Mouse (Mus musculus) MEL (cell line): ENCODE results near the gene Gm20509. TPM values are rescaled to one million over a fixed set of nuclear protein-coding genes. Genes with fewer than 3 reads are reported as not detected.

Source experiments
- DNase-seq: peaks from one replicate; pipeline ENCODE4 v3.0.0; 2011; ENCODE audit warnings: low read depth, low spot score
- H3K27ac ChIP-seq: 2 replicates; pipeline ENCODE4 v1.5.1; 2012; ENCODE audit warnings: low read depth, mild to moderate bottlenecking, control low read depth, low read length, moderate library complexity; ENCODE audit not compliant: control insufficient read depth
- H3K27me3 ChIP-seq, 2 experiments: fragments of 150-350 bp in 1 of 2; sonication (generic) in 1 of 2; 2 replicates each; pipeline ENCODE4 v1.6.1; 2012; ENCODE audit warnings: low read length in 2 of 2, mild to moderate bottlenecking in 2 of 2, improper control_type of control experiment in 1 of 2, moderate library complexity in 1 of 2; ENCODE audit not compliant: insufficient read depth in 2 of 2, control insufficient read depth in 1 of 2
- H3K36me3 ChIP-seq, 2 experiments: 2 replicates each; pipeline ENCODE4 v1.6.1; 2012 to 2014; ENCODE audit warnings: low read length in 2 of 2, improper control_type of control experiment in 1 of 2, inconsistent platforms in 1 of 2, mild to moderate bottlenecking in 1 of 2; ENCODE audit not compliant: insufficient read depth in 2 of 2, control insufficient read depth in 1 of 2
- H3K4me1 ChIP-seq, 2 experiments: fragments of 150-350 bp in 1 of 2; sonication (generic) in 1 of 2; 2 replicates each; pipeline ENCODE4 v1.6.1; 2012; ENCODE audit warnings: low read length in 2 of 2, improper control_type of control experiment in 1 of 2, mild to moderate bottlenecking in 1 of 2; ENCODE audit not compliant: insufficient read depth in 2 of 2, control insufficient read depth in 1 of 2
- H3K4me3 ChIP-seq, 2 experiments: fragments of 150-350 bp in 1 of 2; sonication (generic) in 1 of 2; 2 replicates each; pipeline ENCODE4 v1.5.1; 2012; ENCODE audit warnings: low read depth in 2 of 2, low read length in 2 of 2, mild to moderate bottlenecking in 2 of 2, moderate library complexity in 2 of 2, control low read depth in 1 of 2, improper control_type of control experiment in 1 of 2; ENCODE audit not compliant: control insufficient read depth in 1 of 2, insufficient read depth in 1 of 2
- H3K79me2 ChIP-seq: 2 replicates; pipeline ENCODE4 v1.6.1; 2012; ENCODE audit warnings: mild to moderate bottlenecking, low read length, moderate library complexity; ENCODE audit not compliant: control insufficient read depth, poor library complexity, insufficient read depth
- H3K9ac ChIP-seq: 2 replicates; pipeline ENCODE4 v1.6.1; 2012; ENCODE audit warnings: low read depth, mild to moderate bottlenecking, control low read depth, low read length, moderate library complexity; ENCODE audit not compliant: control insufficient read depth, poor library complexity, severe bottlenecking
- H3K9me3 ChIP-seq: fragments of 150-350 bp; sonication (generic); replicated peaks from 2 replicates; pipeline ENCODE4 v1.6.1; 2012; ENCODE audit warnings: mild to moderate bottlenecking, low read length, improper control_type of control experiment, moderate library complexity; ENCODE audit not compliant: insufficient read depth
- BHLHE40 ChIP-seq: IDR thresholded peaks from 2 replicates; pipeline ENCODE4 v1.6.1; 2012; ENCODE audit warnings: low read depth, mild to moderate bottlenecking, inconsistent platforms, low read length, improper control_type of control experiment, borderline replicate concordance
- CHD2 ChIP-seq: IDR thresholded peaks from 2 replicates; pipeline ENCODE4 v1.6.1; 2011; ENCODE audit warnings: low read length, improper control_type of control experiment
- ELF1 ChIP-seq: IDR thresholded peaks from 2 replicates; pipeline ENCODE4 v1.6.1; 2014; ENCODE audit warnings: low read depth, mild to moderate bottlenecking, inconsistent platforms, low read length, improper control_type of control experiment, moderate library complexity
- EP300 ChIP-seq, 2 experiments: IDR thresholded peaks; 2 replicates each; pipeline ENCODE4 v1.6.1; 2011; ENCODE audit warnings: improper control_type of control experiment in 2 of 2, low read length in 2 of 2, low read depth in 1 of 2, mild to moderate bottlenecking in 1 of 2
- ETS1 ChIP-seq: IDR thresholded peaks from 2 replicates; pipeline ENCODE4 v1.6.1; 2012; ENCODE audit warnings: low read depth, mild to moderate bottlenecking, inconsistent platforms, low read length, improper control_type of control experiment, moderate library complexity
- GABPA ChIP-seq: IDR thresholded peaks from 2 replicates; pipeline ENCODE4 v1.6.1; 2012; ENCODE audit warnings: low read depth, mild to moderate bottlenecking, inconsistent platforms, low read length, improper control_type of control experiment, moderate library complexity
- GATA1 ChIP-seq: IDR thresholded peaks from 2 replicates; pipeline ENCODE4 v1.6.1; 2011; ENCODE audit warnings: low read depth, low read length, improper control_type of control experiment
- KAT2A ChIP-seq: conservative IDR thresholded peaks from 2 replicates; pipeline ENCODE4 v1.6.1; 2012; ENCODE audit warnings: low read depth, low read length, improper control_type of control experiment, inconsistent platforms
- MEF2A ChIP-seq: IDR thresholded peaks from 2 replicates; pipeline ENCODE4 v1.6.1; 2014; ENCODE audit warnings: low read depth, mild to moderate bottlenecking, inconsistent platforms, low read length, improper control_type of control experiment; ENCODE audit not compliant: poor library complexity, insufficient replicate concordance, severe bottlenecking; ENCODE audit errors: extremely low read depth
- NELFE ChIP-seq: IDR thresholded peaks from 2 replicates; pipeline ENCODE4 v1.6.1; 2011; ENCODE audit warnings: low read depth, low read length, improper control_type of control experiment
- NRF1 ChIP-seq: IDR thresholded peaks from 2 replicates; pipeline ENCODE4 v1.6.1; 2014; ENCODE audit warnings: low read depth, mild to moderate bottlenecking, inconsistent platforms, low read length, improper control_type of control experiment, moderate library complexity; ENCODE audit not compliant: poor library complexity, insufficient read depth, severe bottlenecking
- POLR2A ChIP-seq, 2 experiments: IDR thresholded peaks; 2 replicates each; pipeline ENCODE4 v1.6.1; 2011 to 2012; ENCODE audit warnings: low read length in 2 of 2, mild to moderate bottlenecking in 2 of 2, control low read depth in 1 of 2, improper control_type of control experiment in 1 of 2, low read depth in 1 of 2, moderate library complexity in 1 of 2; ENCODE audit not compliant: control insufficient read depth in 1 of 2, insufficient read depth in 1 of 2, poor library complexity in 1 of 2
- POLR2AphosphoS2 ChIP-seq: IDR thresholded peaks from 2 replicates; pipeline ENCODE4 v1.6.1; 2011; ENCODE audit warnings: low read length, improper control_type of control experiment
- POLR2AphosphoS5 ChIP-seq: IDR thresholded peaks from 2 replicates; pipeline ENCODE4 v1.6.1; 2012; ENCODE audit warnings: low read depth, borderline replicate concordance, mild to moderate bottlenecking, inconsistent platforms, low read length, moderate library complexity, mixed read lengths
- TAL1 ChIP-seq: IDR thresholded peaks from 2 replicates; pipeline ENCODE4 v1.6.1; 2012; ENCODE audit warnings: mild to moderate bottlenecking, inconsistent platforms, low read length, moderate library complexity, mixed read lengths
- UBTF ChIP-seq: IDR thresholded peaks from 2 replicates; pipeline ENCODE4 v1.6.1; 2012; ENCODE audit warnings: low read depth, mild to moderate bottlenecking, inconsistent platforms, low read length, improper control_type of control experiment, moderate library complexity, borderline replicate concordance; ENCODE audit not compliant: insufficient read depth
- USF1 ChIP-seq: IDR thresholded peaks from 2 replicates; pipeline ENCODE4 v1.6.1; 2014; ENCODE audit warnings: low read depth, mild to moderate bottlenecking, inconsistent platforms, low read length, improper control_type of control experiment, moderate library complexity
- ZKSCAN1 ChIP-seq: IDR thresholded peaks from 2 replicates; pipeline ENCODE4 v1.6.1; 2012; ENCODE audit warnings: low read depth, mild to moderate bottlenecking, inconsistent platforms, low read length, improper control_type of control experiment, moderate library complexity
- ZNF384 ChIP-seq: IDR thresholded peaks from 2 replicates; pipeline ENCODE4 v1.6.1; 2012; ENCODE audit warnings: low read depth, mild to moderate bottlenecking, inconsistent platforms, low read length, improper control_type of control experiment
- polyA plus RNA-seq, 2 experiments: library from polyadenylated mRNA; stranded (reverse) in 1 of 2; unstranded in 1 of 2; fragments of >175 nt in 1 of 2; fragments of >200 nt in 1 of 2; gene quantifications; 2 replicates each; pipeline versions ENCODE4 v1.2.1 to v1.2.4; 2012; ENCODE audit warnings: low replicate concordance in 2 of 2, low read depth in 1 of 2; ENCODE audit not compliant: insufficient read length in 2 of 2, insufficient read depth in 1 of 2, missing spikeins in 1 of 2
- total RNA-seq: library from RNA; depleted of rRNA; stranded (reverse); fragments of 300-350 nt; gene quantifications from 2 replicates; pipeline ENCODE4 v1.2.3, GENCODE M21; 2012; rRNA removed

The Gm20509 gene
- total RNA-seq: not detected in 2 replicates
- not detected for polyA plus RNA-seq

GRCm38 (mm10) chr9:73102181-73102580 lies at the start of gene Gm20509:
Gm20509 (plus strand) TSS chr9:73102470.
- H3K79me2 ChIP-seq: no peaks in the 10 kb centered on the region
- DNase-seq: no peak
- no peaks in the 10 kb centered on the region for H3K9me3 ChIP-seq
- H3K36me3 ChIP-seq: no peaks in the 10 kb centered on the region
- no peak within 1 kb of the TSS for H3K4me3 ChIP-seq
- peaks cover 0 to 2% of the 10 kb centered on the region in 2 experiments; a peak in 2 of 4 replicates for H3K27me3 ChIP-seq
- no peak within 1 kb of the TSS for H3K27ac ChIP-seq
- no peak within 1 kb of the TSS for H3K9ac ChIP-seq
- no peaks in the 10 kb centered on the region for H3K4me1 ChIP-seq
- TF ChIP-seq USF1: no peak
- no peak for TF ChIP-seq MEF2A
- TF ChIP-seq GABPA: no peak
- no peak for TF ChIP-seq UBTF
- TF ChIP-seq ZKSCAN1: no peak
- TF ChIP-seq BHLHE40: no peak
- TF ChIP-seq POLR2AphosphoS2: no peak
- no peak for TF ChIP-seq EP300 (IDR thresholded peaks at IDR 0.05; ENCODE audit: low read depth in 1 of 2, low read length in 2 of 2)
- TF ChIP-seq KAT2A: no peak
- TF ChIP-seq ETS1: no peak
- TF ChIP-seq, all 39 proteins: peak for 0

DNA sequence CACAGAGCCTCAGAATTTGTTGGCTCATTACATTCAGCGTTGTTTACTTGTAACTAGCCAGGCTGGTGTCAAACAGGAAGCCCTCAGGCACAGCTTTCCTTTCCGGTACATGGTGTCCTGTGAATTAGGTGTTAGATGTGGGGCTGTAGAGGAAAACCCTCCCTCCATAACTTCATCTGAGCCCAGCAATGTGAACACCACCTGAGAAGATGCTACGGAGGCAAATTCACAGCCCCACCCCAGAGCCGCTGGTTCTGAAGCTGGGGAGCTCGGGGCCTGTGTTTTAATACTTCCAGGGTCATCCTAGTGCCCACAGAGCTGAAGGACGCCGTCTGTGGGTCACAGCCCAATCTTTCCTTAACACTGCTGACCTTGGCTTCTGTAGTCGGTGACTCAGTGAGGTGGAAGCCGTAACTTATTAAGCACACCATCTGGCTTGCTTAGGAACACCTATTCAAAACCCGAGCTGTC lies 46.8 kb upstream of the Gm20509 start:
- DNase-seq: no peak
- Histone ChIP-seq H3K4me1 (0 out of 4 replicates have a peak, but pooled peaks cover 0 to 5% of the 10 kb centered on the region in 2 experiments), H3K36me3 (peaks cover 0 to 2% of the 10 kb centered on the region in 2 experiments; a peak in 1 of 4 replicates), H3K9me3 (no peaks in the 10 kb centered on the region), H3K4me3 (no peak overlapping the region), H3K27me3 (no peaks in the 10 kb centered on the region), H3K27ac (no peak overlapping the region), H3K79me2 (peaks cover 2% of the 10 kb centered on the region; the same call in 1 of the 2 replicates), H3K9ac (no peak overlapping the region)
- TF ChIP-seq NRF1 (no peak), POLR2AphosphoS5 (no peak), TAL1 (no peak), NELFE (no peak), ZNF384 (no peak), POLR2A (IDR thresholded peaks at IDR 0.05; ENCODE audit: control insufficient read depth in 1 of 2, insufficient read depth in 1 of 2, low read depth in 1 of 2, low read length in 2 of 2, poor library complexity in 1 of 2) (no peak), POLR2AphosphoS2 (no peak), GATA1 (no peak), MEF2A (no peak), ETS1 (no peak), ELF1 (no peak), USF1 (no peak), CHD2 (no peak)
